Mouse (Mus musculus) liver, embryonic 16.5 days (tissue): ENCODE measurements around the gene Cuedc1. TPM values are rescaled to one million over a fixed set of nuclear protein-coding genes. Genes with fewer than 3 reads are reported as not detected.
A peak's percentile ranks its signal among the peaks of the same experiment; 100 is the strongest.

Experiments used
- ATAC-seq: fragments of 200-750 bp; cut with Nextera tagmentation; 2 replicates; pipeline ENCODE4 v1.8.0; 2017; ENCODE audit warnings: low read depth, mild to moderate bottlenecking, moderate number of reproducible peaks, moderate library complexity
- H3K27ac ChIP-seq: fragments of 300-500 bp; sonication (generic); 2 replicates; pipeline ENCODE4 v1.5.1; 2014; ENCODE audit warnings: mild to moderate bottlenecking, low read length
- H3K27me3 ChIP-seq: fragments of 300-500 bp; sonication (generic); 2 replicates; pipeline ENCODE4 v1.6.1; 2014; ENCODE audit warnings: low read depth, low read length, mixed read lengths; ENCODE audit not compliant: control insufficient read depth, insufficient read depth
- H3K36me3 ChIP-seq: fragments of 300-500 bp; sonication (generic); 2 replicates; pipeline ENCODE4 v1.6.1; 2014; ENCODE audit warnings: mild to moderate bottlenecking; ENCODE audit not compliant: control insufficient read depth, insufficient read depth
- H3K4me1 ChIP-seq: fragments of 300-500 bp; sonication (generic); 2 replicates; pipeline ENCODE4 v1.6.1; 2014; ENCODE audit warnings: low read depth, low read length, mixed read lengths; ENCODE audit not compliant: control insufficient read depth
- H3K4me2 ChIP-seq: fragments of 300-500 bp; sonication (generic); 2 replicates; pipeline ENCODE4 v1.6.1; 2014; ENCODE audit warnings: low read depth, low read length, mixed read lengths
- H3K4me3 ChIP-seq: fragments of 300-500 bp; sonication (generic); 2 replicates; pipeline ENCODE4 v1.5.1; 2014; ENCODE audit warnings: low read depth, mild to moderate bottlenecking, low read length
- H3K9ac ChIP-seq: fragments of 300-500 bp; sonication (generic); 2 replicates; pipeline ENCODE4 v1.6.1; 2014; ENCODE audit warnings: low read depth, low read length
- H3K9me3 ChIP-seq: fragments of 300-500 bp; sonication (generic); replicated peaks from 2 replicates; pipeline ENCODE4 v1.6.1; 2016; ENCODE audit warnings: low read length; ENCODE audit not compliant: control insufficient read depth
- WGBS: fragments of 180-500 bp; shearing (Covaris S2); extraction: QIAGEN DNeasy Blood & Tissue Kit; methylation state at CpG from one replicate; pipeline ENCODE4 v1.1.7; 2014; ENCODE audit not compliant: insufficient replicate concordance; 5-methylcytosine and 5-hydroxymethylcytosine counted together
- polyA plus RNA-seq: library from polyadenylated mRNA; unstranded; fragments of >200 nt; fragmentation: Nextera tagmentation; extraction: Ambion mirVana; gene quantifications from 2 replicates; pipeline ENCODE4 v1.2.1, GENCODE M21; 2015

Cuedc1 gene
- polyA plus RNA-seq, 1 experiment from 2014 or later, result 0.57 TPM

- H3K4me2 ChIP-seq, result no peak overlapping the region
- no peaks in the 10 kb centered on the region; the same call in 1 of the 2 replicates for H3K27me3 ChIP-seq
- H3K4me1 ChIP-seq, result peaks cover 2% of the 10 kb centered on the region
- no peak overlapping the region for H3K9ac ChIP-seq
- H3K36me3 ChIP-seq, result no peaks in the 10 kb centered on the region
- ATAC-seq, result no peak
- H3K4me3 ChIP-seq, result no peak overlapping the region
- no peaks in the 10 kb centered on the region for H3K9me3 ChIP-seq
- no peak overlapping the region for H3K27ac ChIP-seq
- 53% methylated on average over 2 of the region's 2 CpGs for WGBS
Measured at GRCm38 (mm10) chr11:88156403-88156802, 58.5 kb downstream of the Cuedc1 start.

DNA sequence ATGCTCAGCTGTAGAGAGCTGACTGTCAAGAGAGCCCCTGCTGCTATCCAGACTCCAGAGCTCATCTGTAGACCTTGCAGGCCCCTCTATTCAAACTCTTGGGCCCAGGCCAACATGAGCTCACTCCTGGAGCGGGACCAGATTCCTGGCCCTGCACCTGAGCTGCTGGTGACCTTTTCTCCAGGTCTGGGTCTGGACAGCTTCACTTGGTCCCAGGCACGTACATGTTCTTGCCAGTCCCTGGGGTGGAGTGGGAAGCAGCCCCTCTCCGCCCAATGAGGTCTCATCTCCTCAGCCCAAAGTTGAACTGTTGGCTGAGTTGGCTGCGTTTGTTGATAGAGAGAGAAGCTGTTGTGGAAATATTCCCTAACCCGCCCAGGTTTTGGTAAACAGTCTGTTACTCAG, 61.0 kb downstream of the Cuedc1 start:
- no peaks in the 10 kb centered on the region; the same call in 1 of the 2 replicates for H3K27me3 ChIP-seq
- H3K9me3 ChIP-seq, result no peaks in the 10 kb centered on the region
- H3K4me2 ChIP-seq, result no peak overlapping the region
- H3K4me3 ChIP-seq, result no peak overlapping the region
- H3K9ac ChIP-seq, result no peak overlapping the region
- WGBS, result 50% methylated on average over 5 of the region's 5 CpGs
- H3K27ac ChIP-seq, result no peak overlapping the region
- no peak for ATAC-seq
- H3K36me3 ChIP-seq, result no peaks in the 10 kb centered on the region
- peaks cover 7% of the 10 kb centered on the region for H3K4me1 ChIP-seq

DNA sequence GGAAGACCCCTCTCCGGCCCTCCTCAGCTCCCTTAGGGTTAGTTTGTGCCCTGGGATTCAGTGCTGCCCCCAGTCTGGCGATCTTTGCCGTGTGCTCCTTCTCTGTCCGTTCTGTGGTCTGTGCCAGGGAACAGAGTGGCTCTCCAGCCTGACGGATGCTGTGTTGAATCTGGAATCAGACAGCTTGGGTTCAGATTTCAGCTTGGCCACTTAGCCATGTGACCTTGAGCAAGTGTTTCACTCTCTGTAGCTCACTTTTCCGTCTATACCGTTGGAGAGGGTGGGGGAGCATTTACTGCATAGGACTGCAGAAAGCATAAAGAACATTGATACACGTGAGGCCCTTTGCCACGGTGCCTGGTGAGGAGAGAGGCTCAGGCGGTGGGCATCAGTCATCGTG, 61.5 kb downstream of the Cuedc1 start:
- Histone ChIP-seq H3K9me3 (no peaks in the 10 kb centered on the region), H3K9ac (no peak overlapping the region), H3K4me3 (no peak overlapping the region), H3K4me2 (no peak overlapping the region), H3K27me3 (no peaks in the 10 kb centered on the region; the same call in 1 of the 2 replicates), H3K4me1 (peaks cover 7% of the 10 kb centered on the region), H3K36me3 (no peaks in the 10 kb centered on the region), H3K27ac (no peak overlapping the region)
- ATAC-seq, result no peak
- 59% methylated on average over 11 of the region's 11 CpGs for WGBS

DNA sequence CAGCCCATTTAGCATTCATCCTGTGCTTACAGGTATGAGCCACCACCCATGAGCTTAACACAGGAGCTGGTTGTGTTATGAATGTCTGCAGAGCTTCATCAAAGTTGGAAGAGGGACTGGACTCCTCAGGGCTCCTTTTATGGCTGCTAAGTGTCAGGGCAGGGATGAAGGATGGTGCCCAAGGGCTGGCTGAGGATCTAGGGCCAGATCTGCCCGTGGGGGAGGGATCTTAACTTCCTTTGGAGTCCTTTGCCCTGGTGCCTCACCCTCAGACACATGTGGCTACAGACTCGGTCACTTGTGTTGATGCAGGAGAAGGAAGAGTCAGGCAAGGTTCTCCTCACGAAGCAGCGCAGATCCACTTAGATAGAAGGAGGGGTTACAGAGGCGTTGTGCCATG, 62.5 kb downstream of the Cuedc1 start:
- WGBS, result 54% methylated on average over 5 of the region's 5 CpGs
- Histone ChIP-seq H3K27ac (no peak overlapping the region), H3K9ac (no peak overlapping the region), H3K9me3 (no peaks in the 10 kb centered on the region), H3K4me2 (no peak overlapping the region), H3K4me1 (peaks cover 11% of the 10 kb centered on the region), H3K27me3 (no peaks in the 10 kb centered on the region; the same call in 1 of the 2 replicates), H3K36me3 (no peaks in the 10 kb centered on the region), H3K4me3 (no peak overlapping the region)
- ATAC-seq, result no peak

DNA sequence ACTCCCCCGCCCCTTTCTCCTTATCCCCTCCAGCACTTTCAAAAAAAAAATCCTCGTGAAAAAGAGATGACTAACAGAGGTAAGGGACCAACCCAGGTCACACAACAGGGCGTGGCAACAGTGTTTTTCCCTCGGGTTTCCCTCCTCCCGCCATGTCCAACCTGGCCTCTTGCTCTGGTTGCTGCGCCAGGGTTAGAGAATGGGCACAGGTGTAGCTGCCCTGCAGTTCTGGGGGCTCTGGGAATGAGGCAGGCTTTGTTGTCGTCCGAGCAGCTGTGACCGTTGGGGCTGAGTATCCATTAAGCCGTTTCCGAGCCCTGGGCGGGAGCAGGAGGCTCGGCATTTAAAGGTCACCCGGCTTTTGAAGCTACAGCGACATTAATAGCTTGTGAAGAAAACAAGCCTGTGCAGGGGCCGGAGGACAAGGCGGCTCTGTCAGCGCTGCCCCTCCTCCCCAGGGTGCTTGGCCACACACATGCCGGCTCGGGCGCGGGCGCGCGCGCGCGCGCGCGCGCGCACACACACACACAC, 63.3 kb downstream of the Cuedc1 start:
- H3K9ac ChIP-seq, result 0 out of 2 replicates have a peak overlapping the region, but pooled peaks have one; percentile 16
- peak overlapping the region; percentile 50 for H3K4me3 ChIP-seq
- H3K9me3 ChIP-seq, result no peaks in the 10 kb centered on the region
- no peak overlapping the region for H3K27ac ChIP-seq
- H3K4me2 ChIP-seq, result peak overlapping the region; percentile 69
- ATAC-seq, result no peak
- peaks cover 11% of the 10 kb centered on the region for H3K4me1 ChIP-seq
- H3K27me3 ChIP-seq, result no peaks in the 10 kb centered on the region; the same call in 1 of the 2 replicates
- H3K36me3 ChIP-seq, result no peaks in the 10 kb centered on the region
- 2% methylated on average over 18 of the region's 33 CpGs for WGBS

DNA sequence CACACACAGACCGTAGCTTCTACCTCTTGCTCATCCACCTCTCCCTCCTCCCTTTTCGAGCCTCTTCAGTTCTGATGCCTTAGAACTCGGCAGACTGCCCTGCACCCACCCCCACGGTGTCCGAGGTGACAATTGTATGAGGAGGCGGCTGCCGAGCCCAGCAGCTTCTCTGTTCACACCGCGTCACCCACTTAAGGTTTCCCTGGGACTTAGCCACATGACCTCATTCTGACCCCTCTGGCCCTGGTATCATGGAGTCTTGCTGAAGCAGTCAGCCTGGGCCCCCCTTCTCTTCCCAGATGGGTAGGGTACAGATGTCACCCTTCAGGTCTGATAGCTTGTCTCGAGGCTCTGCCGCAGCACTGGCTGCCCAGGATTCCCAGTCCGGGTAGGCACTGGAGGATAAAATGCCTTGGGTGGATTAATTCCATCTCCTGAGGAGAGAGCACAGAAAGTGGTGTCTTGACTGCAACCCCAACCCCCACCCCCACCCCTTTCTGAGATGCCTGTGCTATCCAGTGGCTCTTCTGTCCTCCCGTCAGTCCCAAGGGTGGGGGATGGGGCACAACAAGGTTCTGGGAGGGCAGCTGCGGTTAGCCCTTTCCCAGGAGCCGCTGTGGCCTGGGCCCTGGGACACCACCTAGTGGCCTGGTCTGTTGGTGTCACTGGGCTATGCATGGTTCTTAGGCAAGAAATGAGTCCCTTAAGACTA, 63.9 kb downstream of the Cuedc1 start:
- peak overlapping the region; percentile 69 for H3K4me2 ChIP-seq
- H3K27me3 ChIP-seq, result no peaks in the 10 kb centered on the region; the same call in 1 of the 2 replicates
- peak overlapping the region; percentile 50 for H3K4me3 ChIP-seq
- ATAC-seq, result peak; percentile 71
- no peak overlapping the region for H3K27ac ChIP-seq
- H3K4me1 ChIP-seq, result peaks cover 11% of the 10 kb centered on the region
- 0% methylated on average over 14 of the region's 15 CpGs for WGBS
- H3K9me3 ChIP-seq, result no peaks in the 10 kb centered on the region
- no peak overlapping the region for H3K9ac ChIP-seq
- no peaks in the 10 kb centered on the region for H3K36me3 ChIP-seq

DNA sequence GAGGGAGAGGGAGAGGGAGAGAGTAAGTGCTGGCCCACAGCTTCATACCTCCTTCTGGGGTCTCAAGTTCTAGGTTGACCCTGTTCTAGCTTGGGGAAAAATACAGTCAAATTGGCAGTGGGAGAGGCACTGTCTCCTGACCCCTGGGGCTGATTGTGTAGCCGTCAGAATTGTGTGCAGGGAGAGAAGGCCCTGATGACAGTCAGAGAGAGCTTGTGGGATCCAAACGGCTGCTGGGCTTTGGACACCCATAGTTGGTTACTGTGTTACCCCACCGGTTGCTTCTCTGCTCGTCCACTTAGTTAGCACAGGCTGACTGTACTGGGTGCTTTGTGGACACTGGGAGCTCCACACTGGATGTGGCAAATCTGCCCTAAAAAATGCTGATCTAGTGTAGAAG, 64.9 kb downstream of the Cuedc1 start:
- 35% methylated on average over 4 of the region's 4 CpGs for WGBS
- H3K27me3 ChIP-seq, result no peaks in the 10 kb centered on the region; the same call in 1 of the 2 replicates
- H3K4me3 ChIP-seq, result no peak overlapping the region
- no peaks in the 10 kb centered on the region for H3K9me3 ChIP-seq
- peaks cover 11% of the 10 kb centered on the region for H3K4me1 ChIP-seq
- H3K36me3 ChIP-seq, result no peaks in the 10 kb centered on the region
- H3K4me2 ChIP-seq, result no peak overlapping the region
- no peak overlapping the region for H3K9ac ChIP-seq
- H3K27ac ChIP-seq, result no peak overlapping the region
- ATAC-seq, result no peak

DNA sequence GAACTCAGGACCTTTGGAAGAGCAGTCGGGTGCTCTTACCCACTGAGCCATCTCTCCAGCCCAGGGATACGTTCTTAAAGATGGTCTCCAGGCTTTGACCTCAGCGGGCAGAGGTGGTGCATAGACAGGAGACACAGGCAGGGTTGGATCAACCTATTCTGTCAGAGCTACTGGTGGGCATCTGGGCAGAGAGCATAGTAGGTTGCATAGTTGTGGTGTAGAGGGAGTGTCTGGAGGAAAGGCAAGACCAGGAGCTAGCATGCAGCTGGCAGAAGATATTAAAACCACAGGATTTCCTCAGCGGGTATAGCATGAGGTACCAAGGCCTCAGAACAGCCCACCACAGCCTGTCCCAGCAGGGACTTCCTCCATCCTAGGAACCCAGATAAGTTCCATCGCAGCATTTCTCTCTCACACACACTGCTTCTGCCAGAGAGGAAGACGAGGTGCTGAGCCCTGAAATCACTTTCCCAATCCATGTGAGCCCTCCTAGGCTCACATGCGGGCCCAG, 66.4 kb downstream of the Cuedc1 start:
- 0 out of 2 replicates have a peak, but pooled peaks have one; percentile 14 for ATAC-seq
- H3K4me3 ChIP-seq, result no peak overlapping the region
- 28% methylated on average over 7 of the region's 7 CpGs for whole genome bisulfite sequencing
- H3K36me3 ChIP-seq, result no peaks in the 10 kb centered on the region
- H3K9me3 ChIP-seq, result no peaks in the 10 kb centered on the region
- H3K4me1 ChIP-seq, result peaks cover 11% of the 10 kb centered on the region
- H3K27ac ChIP-seq, result peak overlapping the region; percentile 10; the same call in 1 of the 2 replicates
- no peaks in the 10 kb centered on the region; the same call in 1 of the 2 replicates for H3K27me3 ChIP-seq
- H3K4me2 ChIP-seq, result no peak overlapping the region
- H3K9ac ChIP-seq, result no peak overlapping the region

DNA sequence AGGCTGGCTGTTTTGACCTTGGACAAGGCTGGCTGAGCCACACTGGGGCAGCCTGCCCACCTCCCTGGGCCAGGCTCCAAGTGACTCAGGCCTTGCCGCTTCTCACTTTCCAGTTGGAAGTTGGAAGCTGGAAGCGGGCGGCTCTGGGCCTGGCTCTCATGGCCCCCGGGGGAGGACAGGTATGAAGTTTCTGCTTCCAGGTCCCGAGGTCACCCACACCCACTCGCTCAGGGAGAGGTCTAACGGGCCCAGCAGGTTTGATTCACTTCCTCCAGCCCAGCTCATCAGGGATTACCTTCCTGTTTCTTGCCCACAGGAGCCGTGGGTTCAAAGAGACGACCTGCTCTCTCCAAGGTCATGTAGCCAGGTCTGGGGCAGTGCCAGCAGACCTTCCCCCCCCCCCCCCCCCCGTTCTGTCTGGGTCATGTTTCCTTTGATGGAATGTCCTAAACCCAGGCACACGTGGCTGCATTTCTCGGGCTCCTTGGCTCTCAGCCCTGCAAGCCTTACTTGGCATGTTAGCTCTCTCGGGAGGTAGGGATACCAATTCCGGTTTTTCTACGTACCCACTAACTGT, 67.0 kb downstream of the Cuedc1 start:
- Histone ChIP-seq H3K4me3 (no peak overlapping the region), H3K27ac (peak overlapping the region; percentile 10; the same call in 1 of the 2 replicates), H3K4me2 (no peak overlapping the region), H3K36me3 (no peaks in the 10 kb centered on the region), H3K27me3 (peaks cover 5% of the 10 kb centered on the region), H3K9ac (no peak overlapping the region), H3K4me1 (peaks cover 11% of the 10 kb centered on the region), H3K9me3 (no peaks in the 10 kb centered on the region)
- 24% methylated on average over 15 of the region's 15 CpGs for WGBS
- ATAC-seq, result no peak
